Mouse (Mus musculus) thymus, postnatal 4 days (tissue): ENCODE data around the gene Cmip.

ENCODE experiments used
- DNase-seq: peaks from one replicate; pipeline ENCODE4 v3.0.0; 2021

Cmip gene

DNA sequence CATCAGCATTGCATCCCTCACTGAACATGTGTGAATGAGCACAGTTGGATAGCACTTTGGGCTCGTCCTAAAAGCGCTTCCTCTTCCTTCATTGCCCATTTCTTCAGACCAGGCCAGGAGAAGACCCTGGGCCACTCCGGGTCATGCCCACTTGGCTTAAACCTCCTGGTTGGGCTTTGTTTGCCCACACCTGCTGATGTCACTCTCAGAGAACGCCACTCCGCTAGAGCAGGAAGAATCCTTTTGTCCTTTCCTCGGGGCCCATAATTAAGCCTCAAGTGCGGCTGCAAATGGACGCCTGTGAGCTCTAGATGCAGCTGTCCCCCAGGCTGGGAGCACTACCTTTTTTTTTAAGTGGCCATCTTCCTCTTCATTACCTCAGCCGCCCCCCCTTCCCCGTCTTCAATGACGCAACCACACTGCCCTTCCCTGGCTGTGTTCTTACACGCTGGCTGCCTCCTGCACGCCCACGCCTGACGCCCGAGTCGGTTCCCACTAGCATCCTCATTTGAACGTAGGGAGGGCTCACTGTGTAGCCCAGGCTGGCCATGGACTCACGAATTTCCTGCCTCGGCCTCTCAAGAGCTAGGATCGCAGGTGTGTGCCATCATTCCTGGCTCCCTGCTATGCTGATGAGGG is 171.8 kb downstream of the Cmip start:
- DNase-seq, result no peak

DNA sequence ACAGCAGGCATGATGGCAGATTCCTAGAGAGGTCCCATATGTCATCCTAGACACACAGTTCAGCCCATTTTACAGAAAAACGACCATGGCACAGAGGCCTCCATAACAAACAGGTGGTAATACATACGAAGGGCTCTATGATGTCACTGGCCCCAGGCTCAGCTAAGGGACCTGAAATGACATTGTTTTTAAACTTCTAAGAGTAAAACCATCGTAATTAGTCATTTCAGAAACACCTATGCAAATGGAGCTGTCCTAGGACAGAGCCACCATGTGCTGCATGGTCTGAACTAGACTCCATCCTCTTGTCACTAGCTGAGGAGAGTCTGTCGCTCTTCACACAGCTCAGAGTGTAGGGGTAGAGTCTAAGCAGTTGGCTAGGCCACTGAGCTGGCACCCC is 173.8 kb downstream of the Cmip start:
- DNase-seq, result no peak

DNA sequence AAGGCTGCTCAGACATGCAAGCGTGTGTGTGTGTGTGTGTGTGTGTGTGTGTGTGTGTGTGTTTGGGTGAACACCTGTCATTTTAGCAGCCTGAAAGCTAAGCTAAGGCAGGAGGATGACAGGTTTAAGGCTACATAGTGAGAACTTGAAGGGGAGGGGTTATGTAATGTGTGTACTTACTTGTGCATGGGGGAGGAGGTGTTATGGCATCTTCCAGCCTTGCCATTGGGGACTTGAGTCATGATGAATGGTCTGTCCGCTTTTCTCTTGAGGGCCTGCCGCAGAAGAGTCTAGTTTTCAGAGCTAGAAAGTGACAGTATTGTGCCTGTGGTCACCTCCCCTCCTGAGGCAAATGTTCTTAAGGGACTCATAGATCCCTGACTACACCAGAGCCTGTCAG is 174.7 kb downstream of the Cmip start:
- no peak for DNase-seq

DNA sequence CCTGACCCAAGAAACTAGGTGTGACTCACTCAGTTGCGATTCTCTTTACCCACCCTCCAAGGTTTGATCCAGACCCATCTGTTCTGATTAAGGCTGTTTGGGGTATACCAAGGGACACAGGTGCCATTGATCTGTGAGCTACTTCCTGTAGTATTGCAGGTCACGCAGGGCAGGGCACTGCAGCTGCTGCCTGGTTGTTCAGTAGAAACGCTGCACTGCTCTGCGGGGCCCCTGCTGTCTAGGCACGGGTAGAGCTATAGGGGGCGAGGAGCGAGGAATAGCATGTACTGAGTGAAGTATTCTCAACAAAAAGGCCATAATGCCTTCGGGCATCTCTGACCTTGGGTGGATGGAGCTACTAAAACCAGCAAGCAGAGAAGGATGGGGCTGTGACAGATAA is 175.2 kb downstream of the Cmip start:
- peak; percentile 57 for DNase-seq

GRCm38 (mm10) chr8:117433968-117434367 is 177.1 kb downstream of the Cmip start:
- DNase-seq, result no peak

DNA sequence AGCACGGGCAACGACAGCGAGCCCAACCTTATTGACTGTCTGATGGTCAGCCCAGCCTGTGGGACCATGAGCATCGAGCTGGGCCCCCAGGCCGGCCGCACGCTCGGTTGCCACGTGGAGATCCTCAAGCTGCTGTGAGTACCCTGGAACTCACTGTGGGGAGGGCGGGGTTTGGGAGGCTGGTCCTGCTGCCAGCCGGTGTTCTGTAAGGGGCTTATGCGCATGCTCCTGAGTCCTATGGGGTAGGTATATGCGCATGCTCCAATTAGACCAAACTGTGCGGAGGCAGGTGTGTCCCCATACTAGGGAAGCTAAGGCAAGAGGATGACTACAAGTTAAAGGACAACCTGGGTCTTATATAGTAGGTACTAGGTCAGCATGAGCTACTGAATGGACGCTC is 179.9 kb downstream of the Cmip start:
- DNase-seq, result no peak

GRCm38 (mm10) chr8:117437616-117438015 is 180.8 kb downstream of the Cmip start:
- DNase-seq, result no peak

- no peak for DNase-seq
Observed at GRCm38 (mm10) chr8:117440317-117440716, 183.5 kb downstream of the Cmip start.

DNA sequence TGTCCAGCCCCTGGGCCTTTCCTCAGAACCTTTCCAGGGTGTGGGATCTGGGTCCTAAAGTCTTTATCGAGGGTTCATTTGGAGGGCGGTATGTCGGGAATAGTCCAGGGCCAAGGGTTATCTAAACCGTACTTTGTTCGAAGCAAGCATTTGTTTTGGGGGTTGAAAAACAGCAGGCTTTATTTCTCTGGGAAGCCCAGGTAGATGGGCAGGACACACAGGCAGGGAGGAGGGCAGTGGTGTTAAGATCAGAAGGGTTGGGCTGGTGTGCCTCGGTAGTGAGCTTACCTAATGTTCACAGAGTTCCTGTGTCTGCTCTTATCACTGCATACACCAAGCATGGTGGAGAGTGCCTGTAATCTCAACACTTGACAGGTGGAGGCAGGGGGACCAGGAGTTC is 183.9 kb downstream of the Cmip start:
- no peak for DNase-seq

- no peak for DNase-seq
Observed at GRCm38 (mm10) chr8:117445507-117445906, 188.6 kb downstream of the Cmip start.

DNA sequence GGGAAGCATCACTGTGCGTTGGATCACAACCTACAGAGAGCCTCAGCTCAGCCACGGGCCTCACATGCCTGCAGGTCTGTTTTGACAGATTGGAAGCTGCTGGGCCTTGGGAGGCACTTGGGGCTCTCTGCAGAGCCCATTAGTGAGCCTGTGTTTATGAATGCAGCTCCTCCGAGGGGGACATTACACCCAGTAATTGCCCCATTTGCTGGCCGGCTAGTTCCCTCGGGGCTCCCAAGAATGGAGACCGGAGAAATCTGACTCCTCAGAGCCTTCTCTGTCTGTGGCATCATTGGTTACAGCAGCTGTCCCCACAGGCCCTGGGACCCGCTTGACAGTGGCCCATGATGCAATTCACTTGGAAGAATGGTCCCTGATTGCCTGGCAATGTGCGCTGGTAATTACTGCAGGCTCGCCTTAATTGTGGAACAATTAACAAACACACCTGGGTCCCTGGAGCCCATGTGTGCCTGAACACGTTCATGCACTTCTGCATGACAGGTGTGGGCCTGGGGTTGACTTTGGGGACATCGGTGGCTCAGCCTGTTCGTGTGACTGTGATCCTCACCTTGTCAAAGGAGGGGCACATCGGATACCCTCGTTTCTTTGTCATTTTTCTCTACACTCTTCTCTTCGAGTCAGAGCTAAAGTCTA is 189.6 kb downstream of the Cmip start:
- DNase-seq, result no peak

DNA sequence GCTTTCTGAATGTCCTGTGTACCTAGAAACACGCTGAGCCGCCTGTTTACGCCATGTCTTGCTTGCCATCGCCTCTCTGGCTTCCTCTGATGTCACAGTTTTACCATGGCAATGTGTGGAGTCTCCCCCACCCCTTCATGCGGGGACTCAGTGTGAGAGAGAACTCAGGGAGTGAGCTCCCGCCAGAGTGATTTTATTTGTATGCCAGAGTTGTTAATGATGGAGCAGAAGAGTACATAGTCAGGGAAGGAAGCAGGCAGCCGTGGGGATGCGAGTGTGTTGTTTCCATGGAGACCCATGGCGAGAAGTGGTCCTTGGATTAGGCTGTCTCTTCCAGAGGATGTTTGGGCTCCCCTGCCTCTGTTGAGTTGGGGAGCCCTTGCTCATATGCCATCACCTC is 194.2 kb downstream of the Cmip start:
- DNase-seq, result no peak

GRCm38 (mm10) chr8:117453974-117454373 is 197.1 kb downstream of the Cmip start:
- DNase-seq, result no peak

DNA sequence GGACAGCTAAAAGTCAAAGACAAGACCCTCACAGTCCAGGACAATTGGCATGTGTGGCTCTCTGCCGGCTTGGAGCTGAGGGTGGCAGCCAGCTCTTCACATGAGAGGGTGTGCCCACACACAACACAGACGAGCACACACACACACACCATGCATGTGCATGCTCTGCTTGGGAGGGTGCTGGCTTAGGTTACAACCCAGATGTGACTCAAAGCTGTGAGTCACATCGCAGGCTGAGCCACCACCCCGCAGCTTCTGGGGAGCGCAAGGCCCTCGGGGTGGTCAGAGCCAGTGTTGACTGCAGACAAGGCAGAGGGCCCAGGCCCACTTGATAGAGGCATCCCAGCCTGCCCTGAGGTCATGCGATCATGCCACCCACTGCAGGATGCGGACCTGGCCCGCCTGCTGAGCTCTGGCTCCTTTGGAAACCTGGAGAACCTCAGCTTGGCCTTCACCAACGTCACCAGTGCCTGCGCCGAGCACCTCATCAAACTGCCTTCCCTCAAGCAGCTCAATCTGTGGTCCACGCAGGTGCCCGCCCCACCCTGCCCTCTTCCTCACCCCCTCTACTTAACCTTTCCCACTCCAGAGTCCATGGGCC is 197.8 kb downstream of the Cmip start:
- DNase-seq, result no peak

DNA sequence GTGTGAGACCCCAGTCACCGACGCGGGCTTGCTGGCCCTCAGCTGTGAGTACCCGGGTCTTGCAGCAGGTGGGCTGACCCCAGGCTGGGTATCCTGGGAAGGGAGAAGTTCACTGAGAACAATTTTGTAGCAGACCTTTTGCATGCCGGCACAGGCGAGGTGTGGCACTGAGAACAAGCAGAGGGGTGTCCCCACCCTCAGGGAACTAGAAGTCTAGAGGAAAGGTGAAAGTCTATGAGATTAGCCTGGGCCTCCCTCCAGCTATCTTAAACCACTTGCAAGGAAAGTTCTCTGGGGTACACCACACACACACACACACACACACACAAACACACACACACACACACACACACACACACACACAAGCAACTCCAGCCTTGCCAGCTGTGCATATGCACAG is 198.8 kb downstream of the Cmip start:
- no peak for DNase-seq

- no peak for DNase-seq
Observed at GRCm38 (mm10) chr8:117458440-117458839, 201.6 kb downstream of the Cmip start.

DNA sequence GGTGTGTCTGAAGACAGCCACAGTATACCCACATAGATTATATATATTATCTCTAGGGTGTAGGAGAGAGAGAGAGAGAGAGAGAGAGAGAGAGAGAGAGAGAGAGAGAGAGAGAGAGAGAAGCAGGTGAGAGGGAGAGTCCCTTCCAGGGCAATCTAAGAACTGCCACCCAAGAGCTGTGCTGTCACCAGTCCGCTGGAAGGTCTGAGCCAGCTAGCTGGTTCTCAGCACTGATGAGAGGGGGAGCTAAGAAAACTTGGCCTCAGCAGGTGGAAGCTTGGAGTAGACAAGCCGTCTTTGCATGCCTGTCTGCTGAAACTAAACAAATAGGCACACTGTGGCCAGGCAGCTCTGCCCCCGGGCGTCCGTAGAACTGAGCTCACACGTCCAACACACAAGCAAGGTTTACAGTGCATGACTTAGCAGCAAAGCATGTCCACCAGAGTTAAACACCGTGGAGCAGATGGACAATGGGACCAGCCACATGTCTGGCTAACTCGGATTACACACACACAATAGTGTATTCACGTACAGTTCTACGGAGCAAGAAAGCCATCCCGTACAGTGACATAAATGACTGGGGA is 205.9 kb downstream of the Cmip start:
- DNase-seq, result no peak

DNA sequence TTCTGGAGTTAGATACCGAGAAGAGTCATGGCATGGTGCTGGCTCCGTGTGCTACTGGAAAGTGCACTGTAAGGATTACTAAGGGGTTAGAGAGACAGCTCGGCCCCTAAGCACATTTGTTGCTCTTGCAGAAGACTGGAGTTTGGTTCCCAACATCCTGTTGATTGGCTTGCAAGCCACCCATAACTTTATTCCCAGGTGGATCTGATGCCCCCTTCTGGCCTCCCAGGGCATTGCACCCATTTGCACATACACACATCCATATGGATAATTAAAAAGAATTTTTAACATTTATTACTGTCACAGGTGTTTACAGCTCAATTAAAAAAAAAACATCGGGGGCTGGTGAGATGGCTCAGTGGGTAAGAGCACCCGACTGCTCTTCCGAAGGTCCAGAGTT is 207.7 kb downstream of the Cmip start:
- peak; percentile 48 for DNase-seq

GRCm38 (mm10) chr8:117465250-117465649 is 208.4 kb downstream of the Cmip start:
- peak; percentile 71 for DNase-seq

DNA sequence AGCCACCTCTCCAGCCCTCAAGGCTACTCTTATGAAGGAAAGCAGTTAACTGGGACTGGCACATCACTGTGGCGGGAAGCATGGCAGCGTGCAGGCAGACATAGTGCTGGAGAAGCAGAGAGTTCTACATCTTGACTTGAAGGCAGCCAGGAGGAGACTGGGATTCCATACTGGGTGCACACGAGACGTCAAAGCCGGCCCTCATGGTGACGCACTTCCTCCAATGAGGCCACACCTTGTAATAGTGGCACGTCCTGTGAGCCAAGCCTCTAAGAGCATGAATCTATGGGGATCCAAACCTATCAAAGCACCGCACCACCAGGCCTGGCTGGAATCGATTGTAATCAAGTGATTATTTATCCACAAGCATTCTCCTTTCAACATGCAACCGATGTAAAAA is 210.6 kb downstream of the Cmip start:
- no peak for DNase-seq

GRCm38 (mm10) chr8:117469431-117470341 is 212.8 kb downstream of the Cmip start:
- no peak for DNase-seq

DNA sequence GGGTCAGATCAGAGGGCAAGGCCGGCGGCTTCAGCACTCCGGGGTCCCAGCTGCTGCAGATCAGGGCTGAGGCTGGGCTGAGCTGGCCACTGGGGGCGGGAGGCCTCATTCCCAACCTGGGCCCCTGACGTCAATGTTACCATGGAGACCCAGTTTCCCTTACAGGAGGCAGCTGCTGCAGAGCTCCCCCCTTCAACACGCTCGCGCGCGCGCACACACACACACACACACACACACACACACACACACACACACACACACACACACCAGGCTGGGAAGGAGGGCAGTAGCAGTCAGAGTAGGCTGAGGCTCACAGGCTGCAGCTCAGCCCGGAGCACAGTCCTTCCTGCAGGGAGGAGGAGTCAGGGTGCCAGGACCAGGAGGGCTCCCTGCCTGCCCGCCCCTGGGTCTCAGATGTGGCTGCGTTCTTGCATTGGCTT is 213.5 kb downstream of the Cmip start:
- DNase-seq, result peak; percentile 72

- peak; percentile 90 for DNase-seq
Observed at GRCm38 (mm10) chr8:117471174-117471573, 214.3 kb downstream of the Cmip start.
